11 mouse cellular contexts compared by ENCODE assay signal in genomic region chr1:55454119-55454518, GRCm38 (mm10). TPM values are rescaled to one million over a fixed set of nuclear protein-coding genes. Genes with fewer than 3 reads are reported as not detected.
DNase-seq lines count a peak whose midpoint lies in the region; ATAC-seq and TF ChIP-seq lines count a peak whose summit lies in the region.
"Had no signal": no experiment of that assay in that cellular context is flagged by ENCODE, and none has a peak within 500 bp of the region (broad histone marks: within the 10 kb centered on the region; RNA-seq: fewer than 3 reads in every experiment).

No protein-coding gene starts in this region.

- no peak for TF ChIP-seq POLR2A in liver, adult 2 months (IDR thresholded peaks at IDR 0.05; ENCODE audit: extremely low read depth, insufficient read depth, low read length)

- H3K4me2 ChIP-seq in liver, postnatal 0 days (ENCODE audit: low read depth, low read length), result no peak overlapping the region
- H3K4me2 ChIP-seq: heart, embryonic 13.5 days had no signal

- peak; percentile 3 for DNase-seq in liver, adult 2 months (ENCODE audit: extremely low read depth, low read depth, low spot score)
- DNase-seq in liver, postnatal 0 days, result no peak
- peak; percentile 62 to 66 for DNase-seq in cerebellum, postnatal 14 days
- DNase-seq in layer of hippocampus, adult 2 months (ENCODE audit: low spot score in 2 of 2), result peak; percentile 72 to 78
- peak; percentile 32 for DNase-seq in right cerebral cortex, postnatal 25 days
- DNase-seq in adrenal gland, postnatal 4 days (ENCODE audit: low spot score in 2 of 2), result no peak
- no peak for DNase-seq in adrenal gland, postnatal 25 days
- DNase-seq: lung, adult 18-20 months; spleen, adult 18-20 months had no signal

- H3K9ac ChIP-seq in liver, adult 2 months (ENCODE audit: low read depth, low read length), result no peak overlapping the region
- no peak overlapping the region for H3K9ac ChIP-seq in liver, postnatal 0 days (replicated peaks)
- H3K9ac ChIP-seq: heart, embryonic 13.5 days had no signal

- WGBS in liver, adult 2 months, result 62% methylated on average over 5 of the region's 5 CpGs
- 84% methylated on average over 5 of the region's 5 CpGs for WGBS in liver, postnatal 0 days (ENCODE audit: insufficient replicate concordance)

- H3K79me2 ChIP-seq in liver, adult 2 months (ENCODE audit: control insufficient read depth, insufficient read depth, low read length), result no peaks in the 10 kb centered on the region

- no peak overlapping the region for H3K4me3 ChIP-seq in liver, adult 2 months (ENCODE audit: insufficient read depth, low read depth, low read length)
- no peak overlapping the region for H3K4me3 ChIP-seq in liver, postnatal 0 days (ENCODE audit: low read depth, low read length)
- no peak overlapping the region for H3K4me3 ChIP-seq in layer of hippocampus, adult 2 months
- H3K4me3 ChIP-seq: heart, embryonic 13.5 days had no signal

- H3K27me3 ChIP-seq in liver, adult 2 months (ENCODE audit: control insufficient read depth, insufficient read depth, low read length), result no peaks in the 10 kb centered on the region
- no peaks in the 10 kb centered on the region for H3K27me3 ChIP-seq in liver, postnatal 0 days (ENCODE audit: insufficient read depth, low read length)
- H3K27me3 ChIP-seq: heart, embryonic 13.5 days had no signal

- H3K9me3 ChIP-seq in liver, postnatal 0 days (ENCODE audit: low read length), result no peaks in the 10 kb centered on the region
- H3K9me3 ChIP-seq: heart, embryonic 13.5 days had no signal

- no peaks in the 10 kb centered on the region for H3K36me3 ChIP-seq in liver, adult 2 months (ENCODE audit: control insufficient read depth, insufficient read depth, low read length)
- no peaks in the 10 kb centered on the region for H3K36me3 ChIP-seq in liver, postnatal 0 days (replicated peaks; ENCODE audit: insufficient read depth, low read length)
- H3K36me3 ChIP-seq: heart, embryonic 13.5 days had no signal

- TF ChIP-seq EP300 in liver, postnatal 0 days (IDR thresholded peaks at IDR 0.05; ENCODE audit: low read depth), result no peak

- ATAC-seq in liver, postnatal 0 days, result no peak

- no peak for TF ChIP-seq CTCF in liver, adult 2 months (IDR thresholded peaks at IDR 0.05; ENCODE audit: low read depth, low read length)
- no peak for TF ChIP-seq CTCF in liver, postnatal 0 days (IDR thresholded peaks at IDR 0.05; ENCODE audit: low read depth)
- no peak for TF ChIP-seq CTCF in layer of hippocampus, adult 2 months (conservative IDR thresholded peaks at IDR 0.05)

- no peak overlapping the region for H3K27ac ChIP-seq in liver, adult 2 months (replicated peaks; ENCODE audit: insufficient read depth, low read depth, low read length)
- no peak overlapping the region for H3K27ac ChIP-seq in liver, postnatal 0 days (ENCODE audit: low read depth)
- H3K27ac ChIP-seq in layer of hippocampus, adult 2 months, result peak overlapping the region; percentile 85
- H3K27ac ChIP-seq: heart, embryonic 13.5 days had no signal

- H3K4me1 ChIP-seq in liver, adult 2 months (ENCODE audit: control insufficient read depth, insufficient read depth, low read length), result no peaks in the 10 kb centered on the region
- no peaks in the 10 kb centered on the region for H3K4me1 ChIP-seq in liver, postnatal 0 days (ENCODE audit: insufficient read depth)
- H3K4me1 ChIP-seq: heart, embryonic 13.5 days had no signal

RNA-seq across cellular contexts. Expression of gene Plcl1, which starts 48.4 kb away (rescaled TPM):
- total RNA-seq in liver, adult 2 months (2014; rRNA removed), result 0.60 and 0.65 TPM in 2 replicates
- polyA plus RNA-seq in liver, adult 2 months (2012; rRNA removed), result 0.04 and 0.09 TPM in 2 replicates
- 0.15 and 0.25 TPM in 2 replicates for polyA plus RNA-seq in liver, postnatal 0 days (2015; fragmentation: Nextera tagmentation; extraction: Ambion mirVana)
- total RNA-seq in layer of hippocampus, adult 2 months (2021), result 10 to 100 TPM; 32.0 to 34.7 TPM
- total RNA-seq in adrenal gland, postnatal 4 days (2021), result 10 to 100 TPM in 1 of 2 experiments, 1 to 10 TPM in 1; 7.8 to 11.7 TPM
- total RNA-seq in adrenal gland, postnatal 25 days (2021), result 5.0 TPM in 2 replicates
- total RNA-seq: MEL had no signal

Comparison
In these comparisons a context has a peak if more than half of its experiments do, and no peak if none do; other contexts are left out.
1. DNase-seq: peak in liver, adult 2 months (single experiment), cerebellum, postnatal 14 days (2 of 2), layer of hippocampus, adult 2 months (2 of 2) and right cerebral cortex, postnatal 25 days (single experiment); none in liver, postnatal 0 days (single experiment), adrenal gland, postnatal 4 days (0 of 2) and adrenal gland, postnatal 25 days (single experiment).